Comparison of ENCODE assay signal across 8 mouse cellular contexts in genomic region chr9:59036732-59037341, GRCm38 (mm10). TPM values are rescaled to one million over a fixed set of nuclear protein-coding genes. Genes with fewer than 3 reads are reported as not detected.
DNase-seq lines count a peak whose midpoint lies in the region; ATAC-seq and TF ChIP-seq lines count a peak whose summit lies in the region.

No protein-coding gene starts in this region.

- no peaks in the 10 kb centered on the region for H3K27me3 ChIP-seq in heart, embryonic 13.5 days (replicated peaks)
- H3K27me3 ChIP-seq in C2C12 (ENCODE audit: control insufficient read depth, insufficient read depth, insufficient read length), result no peaks in the 10 kb centered on the region
- H3K27me3 ChIP-seq in limb, embryonic 14.5 days (ENCODE audit: control insufficient read depth, insufficient read depth, low read length), result no peaks in the 10 kb centered on the region

- peak; percentile 52 for ATAC-seq in heart, embryonic 13.5 days (ENCODE audit: extremely low read depth, insufficient number of reproducible peaks, low FRiP score, low TSS enrichment)
- ATAC-seq in limb, embryonic 14.5 days (ENCODE audit: low FRiP score, low read depth), result peak; percentile 18

- peak overlapping the region; percentile 96 for H3K4me3 ChIP-seq in heart, embryonic 13.5 days
- H3K4me3 ChIP-seq in C2C12 (ENCODE audit: insufficient read depth, poor library complexity, severe bottlenecking), result peak overlapping the region; percentile 78
- H3K4me3 ChIP-seq in bone marrow macrophage, adult 2 months (ENCODE audit: insufficient read depth, low read length), result peak overlapping the region; percentile 63
- peak overlapping the region; percentile 98 for H3K4me3 ChIP-seq in limb, embryonic 14.5 days (replicated peaks; ENCODE audit: low read length)

- peaks cover 25% of the 10 kb centered on the region for H3K79me3 ChIP-seq in C2C12 (ENCODE audit: low read depth)

- DNase-seq in heart, adult 9 months (ENCODE audit: low spot score in 2 of 2), result no peak
- peak; percentile 61 for DNase-seq in gastrocnemius, postnatal 25 days
- no peak for DNase-seq in limb, embryonic 14.5 days (ENCODE audit: low spot score)
- DNase-seq in right cerebral cortex, postnatal 25 days, result peak; percentile 66
- no peak for DNase-seq in c-Kit-positive CD71-positive TER-119-positive erythroid progenitor cells, embryonic 14.5 days (ENCODE audit: low spot score)

- no peaks in the 10 kb centered on the region for H3K36me3 ChIP-seq in heart, embryonic 13.5 days
- H3K36me3 ChIP-seq in C2C12 (ENCODE audit: control insufficient read depth, insufficient read depth), result no peaks in the 10 kb centered on the region
- no peaks in the 10 kb centered on the region for H3K36me3 ChIP-seq in limb, embryonic 14.5 days (ENCODE audit: control insufficient read depth, insufficient read depth, low read length)

- peak overlapping the region; percentile 90 for H3ac ChIP-seq in C2C12 (ENCODE audit: control insufficient read depth, insufficient read length, low read depth)

- peak overlapping the region; percentile 99 for H3K27ac ChIP-seq in heart, embryonic 13.5 days (replicated peaks)
- H3K27ac ChIP-seq in bone marrow macrophage, adult 2 months (ENCODE audit: insufficient read depth, low read depth, low read length), result peak overlapping the region; percentile 91
- peak overlapping the region; percentile 100 for H3K27ac ChIP-seq in limb, embryonic 14.5 days (replicated peaks; ENCODE audit: low read depth, low read length)

- peak overlapping the region; percentile 89 for H3K4me2 ChIP-seq in heart, embryonic 13.5 days
- H3K4me2 ChIP-seq in limb, embryonic 14.5 days (replicated peaks; ENCODE audit: low read depth, low read length, severe bottlenecking), result peak overlapping the region; percentile 71

- peak overlapping the region; percentile 98 for H3K9ac ChIP-seq in heart, embryonic 13.5 days
- peak overlapping the region; percentile 95 for H3K9ac ChIP-seq in limb, embryonic 14.5 days (ENCODE audit: low read depth, low read length, severe bottlenecking)

- no peak for TF ChIP-seq CTCF in C2C12 (IDR thresholded peaks at IDR 0.05; ENCODE audit: control insufficient read depth, insufficient read depth, insufficient read length)
- TF ChIP-seq CTCF in bone marrow macrophage, adult 2 months (IDR thresholded peaks at IDR 0.05; ENCODE audit: low read depth, low read length), result no peak

- peaks cover 46% of the 10 kb centered on the region for H3K4me1 ChIP-seq in heart, embryonic 13.5 days
- peaks cover 11% of the 10 kb centered on the region for H3K4me1 ChIP-seq in bone marrow macrophage, adult 2 months (ENCODE audit: control insufficient read depth, insufficient read depth, low read length)
- peaks cover 17% of the 10 kb centered on the region for H3K4me1 ChIP-seq in limb, embryonic 14.5 days (ENCODE audit: control insufficient read depth, insufficient read depth, low read length)

- under 1% methylated on average over 55 of the region's 56 CpGs for WGBS in heart, embryonic 13.5 days
- under 1% methylated on average over 54 of the region's 56 CpGs for WGBS in limb, embryonic 14.5 days

- 0 out of 2 replicates have a peak, but pooled peaks cover 2% of the 10 kb centered on the region for H3K9me3 ChIP-seq in heart, embryonic 13.5 days
- no peaks in the 10 kb centered on the region for H3K9me3 ChIP-seq in limb, embryonic 14.5 days (ENCODE audit: control insufficient read depth, low read length)

- peaks cover 51% of the 10 kb centered on the region for H3K79me2 ChIP-seq in C2C12 (ENCODE audit: control insufficient read depth, insufficient read depth)

- TF ChIP-seq POLR2A in bone marrow macrophage, adult 2 months (IDR thresholded peaks at IDR 0.05; ENCODE audit: borderline replicate concordance, low read depth, low read length), result 0 out of 2 replicates have a peak, but pooled peaks have one; percentile 20
- peak; percentile 91 for TF ChIP-seq POLR2A in limb, embryonic 14.5 days (IDR thresholded peaks at IDR 0.05; ENCODE audit: borderline replicate concordance, extremely low read depth, insufficient read depth, insufficient read length)

TF ChIP-seq in C2C12, 6 proteins besides CTCF, POLR2A, EP300 and RAD21:
- no peak for TF ChIP-seq CEBPB (IDR thresholded peaks at IDR 0.05; ENCODE audit: low read depth)
- no peak for TF ChIP-seq MYOD1 (IDR thresholded peaks at IDR 0.05; ENCODE audit: control insufficient read depth, insufficient read length, low read depth)
- no peak for TF ChIP-seq MAX (IDR thresholded peaks at IDR 0.05)
- TF ChIP-seq USF1 (IDR thresholded peaks at IDR 0.05; ENCODE audit: low read depth), result no peak
- TF ChIP-seq MYOG (IDR thresholded peaks at IDR 0.05; ENCODE audit: control insufficient read depth, extremely low read depth, insufficient read length), result no peak
- TF ChIP-seq FOSL1 (IDR thresholded peaks at IDR 0.05; ENCODE audit: insufficient read depth, low read length, poor library complexity, severe bottlenecking), result no peak

RNA-seq across cellular contexts. Expression of gene Neo1, which starts 0.6 kb away (rescaled TPM):
- 22.4 and 23.1 TPM in 2 replicates for polyA plus RNA-seq in heart, embryonic 13.5 days (2015; fragmentation: Nextera tagmentation; extraction: Ambion mirVana)
- 35.1 TPM for polyA plus RNA-seq in C2C12 (2012; fragmentation: generic; extraction: Trizol)
- 0.51 and 0.88 TPM in 2 replicates for polyA plus RNA-seq in bone marrow macrophage, adult 2 months (2012; ENCODE audit: insufficient read depth, insufficient read length, missing spikeins)
- total RNA-seq in gastrocnemius, postnatal 25 days (2021), result 10 to 100 TPM; 29.5 to 29.8 TPM
- polyA plus RNA-seq in limb, embryonic 14.5 days (2012; rRNA removed), result 83.5 and 95.9 TPM in 2 replicates
- polyA plus RNA-seq in limb, embryonic 14.5 days (2014; fragmentation: Nextera tagmentation; extraction: Ambion mirVana), result 57.1 and 63.9 TPM in 2 replicates

Comparison
In these comparisons a context has a peak if more than half of its experiments do, and no peak if none do; other contexts are left out.
1. DNase-seq: peak in gastrocnemius, postnatal 25 days (single experiment) and right cerebral cortex, postnatal 25 days (single experiment); none in heart, adult 9 months (0 of 2), limb, embryonic 14.5 days (single experiment) and c-Kit-positive CD71-positive TER-119-positive erythroid progenitor cells, embryonic 14.5 days (single experiment).
2. RNA of gene Neo1, which starts 0.6 kb away (polyA plus RNA-seq): 57.1 to 95.9 TPM in limb, embryonic 14.5 days, 35.1 TPM in C2C12 (single experiment) and 22.4 to 23.1 TPM in heart, embryonic 13.5 days; 0.51 to 0.88 TPM in bone marrow macrophage, adult 2 months; every median in the first group is over 10 times any median in the second.
3. Peak in every context shown above with its lines, with median percentiles within 50 percentile points of each other: H3K27ac ChIP-seq and H3K4me3 ChIP-seq.